Mouse (Mus musculus) T-helper 1 cell (primary cell): Measurements from ENCODE around the gene Prr19.

Experiments used
- in situ Hi-C: fragments of 300-600 bp; cut with MboI, MseI; formaldehyde crosslinking; loops from one replicate; pipeline ENCODE4 v1.15.1; 2025; ENCODE audit warnings: high pct_unique_total_duplicates

Prr19 gene

DNA sequence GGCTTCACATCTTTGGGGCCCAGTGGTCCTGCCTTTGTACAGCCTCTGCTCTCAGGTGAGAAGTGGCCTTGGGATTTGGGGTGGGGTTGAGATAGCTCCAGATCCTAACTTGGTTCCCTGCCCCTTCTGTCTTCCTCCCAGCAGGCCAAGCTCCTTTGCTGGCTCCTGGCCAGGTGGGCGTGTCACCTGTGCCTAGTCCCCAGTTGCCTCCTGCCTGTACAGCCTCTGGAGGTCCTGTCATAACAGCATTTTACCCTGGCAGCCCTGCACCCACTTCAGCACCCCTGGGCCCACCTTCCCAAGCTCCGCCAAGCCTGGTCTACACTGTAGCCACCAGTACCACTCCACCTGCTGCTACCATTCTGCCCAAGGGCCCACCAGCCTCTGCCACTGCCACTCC is 10.3 kb upstream of the Prr19 start:
- in situ Hi-C loops, result no loop called here

GRCm38 (mm10) chr7:25292107-25292506 is 9.1 kb upstream of the Prr19 start:
- in situ Hi-C loops, result no loop called here

GRCm38 (mm10) chr7:25293191-25293739 is 7.9 kb upstream of the Prr19 start:
- in situ Hi-C loops, result no loop called here

DNA sequence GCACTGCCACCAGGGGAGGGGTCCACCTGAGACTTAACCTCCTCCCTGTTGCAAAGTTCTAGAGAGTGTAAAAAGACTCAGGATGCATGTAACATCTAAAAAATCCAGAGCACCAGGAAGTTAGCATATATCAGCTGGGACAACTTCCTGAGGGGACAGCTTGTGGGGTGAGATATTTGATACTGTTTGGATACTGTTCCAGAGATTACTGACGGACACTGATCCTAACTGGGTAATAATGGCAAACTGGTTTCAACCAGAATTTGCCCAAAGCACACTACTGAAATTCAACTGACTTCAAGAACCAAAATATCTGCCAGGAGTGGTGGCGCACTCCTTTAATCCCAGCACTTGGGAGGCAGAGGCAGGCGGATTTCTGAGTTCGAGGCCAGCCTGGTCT is 6.7 kb upstream of the Prr19 start:
- in situ Hi-C loops, result no loop called here

DNA sequence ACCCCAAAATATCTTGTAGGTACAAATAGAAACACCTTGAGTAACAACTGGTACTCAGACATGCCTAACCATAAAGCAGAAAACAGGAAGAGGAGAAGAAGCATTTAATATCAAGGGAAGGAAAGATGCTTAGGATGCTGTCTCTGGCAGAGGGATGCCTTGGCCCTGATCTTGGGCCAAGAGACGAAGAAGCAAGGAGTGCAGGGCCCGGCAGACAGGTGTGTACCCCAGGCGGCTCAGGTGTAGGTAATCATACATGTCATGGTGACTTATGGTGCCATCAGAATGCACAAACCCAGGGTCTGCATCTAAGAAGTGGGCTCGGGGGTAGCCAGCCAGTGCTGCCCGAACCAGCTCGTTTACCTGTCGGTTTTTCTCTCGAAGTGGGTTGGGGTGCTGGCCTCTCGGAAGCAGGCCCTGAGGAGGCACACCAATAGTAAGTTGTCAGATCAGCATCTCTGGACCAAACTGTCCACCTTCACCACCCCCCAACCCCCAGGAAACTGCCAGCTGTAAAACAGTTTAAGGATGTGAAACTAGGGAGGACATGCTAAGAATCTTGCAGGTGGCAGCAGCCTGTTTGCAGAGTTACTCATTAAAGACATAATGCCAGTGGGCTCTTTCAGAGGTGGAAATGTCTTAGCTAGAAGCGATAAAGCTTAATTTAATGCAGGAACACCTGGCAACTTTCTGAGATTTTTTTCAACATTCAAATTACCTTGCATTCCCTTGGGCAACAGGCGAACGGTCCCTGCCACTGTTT is 6.1 kb upstream of the Prr19 start:
- in situ Hi-C loops, result no loop called here

- in situ Hi-C loops, result no loop called here
Measured at GRCm38 (mm10) chr7:25296945-25297453, 4.2 kb upstream of the Prr19 start.

- in situ Hi-C loops, result no loop called here
Measured at GRCm38 (mm10) chr7:25297454-25298325, 3.5 kb upstream of the Prr19 start, which contains the start of gene Pafah1b3. TSS of gene Pafah1b3 (minus strand) at chr7:25297986.

DNA sequence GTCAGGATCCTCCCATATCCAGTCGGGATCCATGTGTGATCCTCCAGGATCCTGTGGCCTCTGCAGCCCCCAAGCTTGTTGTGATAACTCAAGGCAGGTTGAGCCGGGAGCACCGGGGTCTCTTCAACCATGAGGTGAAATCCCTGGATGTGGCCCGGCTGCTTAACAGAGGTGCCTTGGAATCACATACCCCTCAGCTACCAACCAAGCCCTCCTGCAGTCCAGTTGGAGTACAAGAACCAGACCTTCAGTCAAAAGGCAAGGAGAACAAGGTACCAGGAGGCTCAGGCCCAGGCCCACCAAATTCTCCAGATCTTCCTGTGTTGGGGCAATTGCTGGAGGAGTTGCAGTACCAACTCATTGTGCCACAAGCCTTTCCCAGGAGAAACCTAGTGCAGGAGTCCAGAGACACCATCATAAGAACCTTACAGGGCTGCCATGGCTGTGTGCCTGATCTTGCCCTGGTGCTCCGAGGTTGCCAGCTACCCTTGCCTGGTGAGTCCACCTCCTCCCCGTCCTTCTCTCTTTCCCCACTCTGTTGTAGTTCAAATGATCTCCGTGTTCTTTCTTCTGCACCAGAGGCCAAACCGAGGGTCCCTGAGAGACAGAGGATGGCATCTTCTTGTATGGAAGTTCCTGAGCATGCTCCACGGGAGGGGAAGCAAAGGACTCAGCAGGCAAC is 1.9 kb downstream of the Prr19 start:
- in situ Hi-C loops, result no loop called here

GRCm38 (mm10) chr7:25303685-25304006 is 2.4 kb downstream of the Prr19 start:
- in situ Hi-C loops, result no loop called here

DNA sequence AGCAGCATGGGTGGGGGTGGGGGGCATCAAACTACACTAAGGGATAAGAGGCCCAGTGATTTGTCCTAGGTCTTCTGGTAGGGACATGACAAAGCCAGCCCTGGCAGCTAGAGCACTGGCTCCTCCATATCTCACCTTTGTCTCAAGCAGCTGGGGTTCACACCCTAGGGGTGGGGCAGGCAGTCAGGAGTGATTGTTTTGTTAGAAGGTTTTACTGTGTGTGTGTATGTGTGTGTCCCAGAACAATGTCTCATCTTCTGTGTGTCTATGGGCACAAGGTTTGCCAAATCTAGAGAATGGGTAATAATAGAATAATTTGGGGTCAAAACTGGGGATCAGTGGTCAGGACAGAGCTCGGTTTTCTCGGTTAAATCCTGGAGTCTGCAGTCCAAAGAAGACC is 4.3 kb downstream of the Prr19 start:
- in situ Hi-C loops, result no loop called here

GRCm38 (mm10) chr7:25305956-25306613 is 4.9 kb downstream of the Prr19 start, which contains the start of gene Tmem145:
TSS of gene Tmem145 (plus strand) at chr7:25306106.
- in situ Hi-C loops, result no loop called here

DNA sequence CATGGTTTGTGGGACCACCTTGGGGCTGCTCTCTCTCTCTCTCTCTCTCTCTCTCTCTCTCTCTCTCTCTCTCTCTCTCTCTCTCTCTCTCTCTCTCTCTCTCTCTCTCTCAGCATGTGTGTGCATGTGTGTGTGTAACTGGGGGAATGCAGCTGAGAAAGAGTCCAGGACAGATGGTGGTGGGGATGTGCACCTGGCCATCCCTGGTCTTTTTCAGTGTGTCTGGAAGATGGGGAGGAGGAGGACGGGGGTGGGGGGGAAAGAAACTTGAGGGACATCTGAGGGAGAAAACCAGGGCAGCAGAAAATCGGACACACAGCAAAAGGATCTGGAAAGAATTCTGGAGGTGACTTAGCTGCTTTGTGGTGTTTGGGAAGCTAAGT is 5.4 kb downstream of the Prr19 start:
- in situ Hi-C loops, result no loop called here

- in situ Hi-C loops, result no loop called here
Measured at GRCm38 (mm10) chr7:25308702-25309318, 7.6 kb downstream of the Prr19 start.

DNA sequence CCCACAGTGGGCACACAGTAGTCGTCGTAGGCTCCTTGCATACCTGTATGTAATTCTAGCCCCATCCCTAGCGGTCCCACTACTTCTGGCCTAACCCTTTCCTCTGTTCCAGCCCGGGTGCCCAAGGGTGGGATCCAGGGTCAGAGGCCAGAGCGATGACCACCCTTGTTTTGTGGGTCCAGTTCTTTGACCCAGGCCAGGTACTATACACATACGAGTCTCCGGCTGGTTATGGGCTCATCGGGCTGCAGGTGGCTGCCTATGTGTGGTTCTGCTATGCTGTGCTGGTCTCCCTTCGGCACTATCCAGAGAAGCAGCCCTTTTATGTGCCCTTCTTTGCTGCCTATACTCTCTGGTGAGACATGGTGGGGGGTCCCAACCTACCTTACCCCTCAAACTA is 8.2 kb downstream of the Prr19 start:
- in situ Hi-C loops, result no loop called here

DNA sequence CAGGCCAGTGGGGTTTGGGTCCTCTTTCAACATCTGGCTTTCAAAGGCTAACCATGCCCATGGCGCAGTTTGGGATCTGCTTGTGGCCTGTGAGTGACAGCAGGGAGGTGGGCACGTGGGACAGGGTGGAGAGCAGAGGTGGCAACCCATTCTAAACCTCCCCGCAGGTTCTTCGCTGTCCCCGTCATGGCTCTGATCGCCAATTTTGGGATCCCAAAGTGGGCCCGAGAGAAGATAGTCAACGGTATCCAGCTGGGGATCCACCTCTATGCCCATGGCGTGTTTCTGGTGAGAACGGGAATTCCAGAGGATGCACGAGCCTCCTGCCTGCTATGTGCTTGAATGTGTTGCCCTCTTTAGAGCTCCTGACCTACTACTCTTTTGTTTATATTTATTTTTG is 10.0 kb downstream of the Prr19 start:
- in situ Hi-C loops, result no loop called here

GRCm38 (mm10) chr7:25313325-25313724 is 12.1 kb downstream of the Prr19 start:
- in situ Hi-C loops, result no loop called here

DNA sequence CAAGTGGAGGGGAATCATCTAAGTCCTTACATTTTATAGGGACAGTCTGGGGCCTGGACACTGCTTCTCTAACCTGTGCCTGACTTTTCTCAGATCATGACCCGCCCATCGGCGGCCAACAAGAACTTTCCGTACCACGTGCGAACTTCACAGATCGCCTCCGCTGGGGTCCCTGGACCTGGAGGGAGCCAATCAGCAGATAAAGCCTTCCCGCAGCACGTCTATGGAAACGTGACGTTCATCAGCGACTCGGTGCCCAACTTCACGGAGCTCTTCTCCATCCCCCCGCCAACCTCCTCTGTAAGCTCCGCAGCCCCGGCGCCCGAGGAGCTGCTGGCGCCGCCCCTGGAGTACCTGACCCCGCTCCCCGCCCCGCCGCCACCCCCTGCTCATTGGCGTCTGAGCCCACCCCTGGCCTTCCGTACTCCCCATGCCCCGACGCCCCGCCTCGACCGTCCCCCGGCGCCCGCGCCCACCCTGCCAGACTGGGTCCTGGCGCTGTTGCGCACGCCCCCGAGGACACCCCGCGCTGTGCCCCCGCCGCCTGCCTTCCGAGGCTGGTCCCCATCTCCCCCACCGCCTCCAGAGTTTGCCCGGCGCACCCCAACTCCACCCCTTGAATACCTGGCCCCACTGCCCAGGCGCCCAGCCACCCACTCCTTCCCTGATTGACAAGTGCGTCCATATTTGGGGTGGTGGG is 13.5 kb downstream of the Prr19 start:
- in situ Hi-C loops, result no loop called here

- in situ Hi-C loops, result no loop called here
Measured at GRCm38 (mm10) chr7:25315306-25316041, 14.3 kb downstream of the Prr19 start.
